Mouse (Mus musculus): ENCODE measurements around the gene Ubxn7.

GRCm38 (mm10) chr16:32437266-32437665 lies 105.2 kb downstream of the Ubxn7 start:
- TF ChIP-seq CTCF (IDR thresholded peaks at IDR 0.05; ENCODE audit: low read depth, low read length), result no peak
- TF ChIP-seq POLR2AphosphoS5 (IDR thresholded peaks at IDR 0.05; ENCODE audit: insufficient replicate concordance, low read depth, low read length), result no peak
- TF ChIP-seq GATA1 (IDR thresholded peaks at IDR 0.05; ENCODE audit: borderline replicate concordance, low read length), result no peak
- no peak for TF ChIP-seq TAL1 (conservative IDR thresholded peaks at IDR 0.05; ENCODE audit: low read depth, low read length)
- TF ChIP-seq GATA2 (IDR thresholded peaks at IDR 0.05; ENCODE audit: borderline replicate concordance, low read depth, low read length), result no peak

All from G1E (cell line).